Mouse (Mus musculus): ENCODE results near the gene Pnpla6. TPM values are rescaled to one million over a fixed set of nuclear protein-coding genes. Genes with fewer than 3 reads are reported as not detected.
A peak's percentile ranks its signal among the peaks of the same experiment; 100 is the strongest.

Gene Pnpla6
- polyA plus RNA-seq (2015; fragmentation: Nextera tagmentation; extraction: Ambion mirVana) = 6.4 TPM in 2 replicates

DNA sequence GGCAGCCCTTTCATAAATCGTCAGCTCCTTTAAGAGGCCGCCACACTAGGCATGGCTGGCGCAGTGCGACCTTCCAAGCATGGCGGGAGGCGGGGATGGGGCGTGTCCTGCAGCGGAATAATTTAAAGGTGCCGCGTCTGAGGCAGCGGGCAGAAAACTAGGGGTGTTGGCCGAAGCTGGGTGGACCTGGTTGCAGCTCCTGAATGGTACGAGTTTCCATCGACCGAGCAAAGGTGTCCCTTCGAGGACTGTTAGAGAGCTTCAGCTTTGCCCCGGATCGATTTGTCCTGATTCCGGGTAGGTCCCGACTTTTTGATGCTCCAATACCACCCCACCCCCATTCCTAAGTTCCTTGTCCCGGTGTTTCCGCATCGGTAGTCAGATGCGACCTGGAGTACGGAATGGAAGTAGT, at the start of gene Pnpla6:
Gene Pnpla6, plus strand, starts transcription at position 125 of the 412 bp plus-strand sequence.
- DNase-seq (peak; percentile 91), ATAC-seq (peak; percentile 69)
- H3K27ac ChIP-seq (ENCODE audit: low read depth) = peak within 1 kb of the TSS; percentile 76
- H3K9me3 ChIP-seq (ENCODE audit: low read length) = no peaks in the 10 kb centered on the region
- peaks cover 20% of the 10 kb centered on the region for H3K36me3 ChIP-seq (replicated peaks; ENCODE audit: insufficient read depth, low read length)
- peak within 1 kb of the TSS; percentile 78 for H3K9ac ChIP-seq (replicated peaks)
- TF ChIP-seq EP300 (IDR thresholded peaks at IDR 0.05; ENCODE audit: low read depth) (no peak), CTCF (IDR thresholded peaks at IDR 0.05; ENCODE audit: low read depth) (no peak)
- 1% methylated on average over 25 of the region's 25 CpGs for WGBS (ENCODE audit: insufficient replicate concordance)
- peaks cover 10% of the 10 kb centered on the region for H3K4me1 ChIP-seq (ENCODE audit: insufficient read depth)
- H3K4me2 ChIP-seq (ENCODE audit: low read depth, low read length) = peak within 1 kb of the TSS; percentile 90
- H3K4me3 ChIP-seq (ENCODE audit: low read depth, low read length) = peak within 1 kb of the TSS; percentile 74
- no peaks in the 10 kb centered on the region for H3K27me3 ChIP-seq (ENCODE audit: insufficient read depth, low read length)

DNA sequence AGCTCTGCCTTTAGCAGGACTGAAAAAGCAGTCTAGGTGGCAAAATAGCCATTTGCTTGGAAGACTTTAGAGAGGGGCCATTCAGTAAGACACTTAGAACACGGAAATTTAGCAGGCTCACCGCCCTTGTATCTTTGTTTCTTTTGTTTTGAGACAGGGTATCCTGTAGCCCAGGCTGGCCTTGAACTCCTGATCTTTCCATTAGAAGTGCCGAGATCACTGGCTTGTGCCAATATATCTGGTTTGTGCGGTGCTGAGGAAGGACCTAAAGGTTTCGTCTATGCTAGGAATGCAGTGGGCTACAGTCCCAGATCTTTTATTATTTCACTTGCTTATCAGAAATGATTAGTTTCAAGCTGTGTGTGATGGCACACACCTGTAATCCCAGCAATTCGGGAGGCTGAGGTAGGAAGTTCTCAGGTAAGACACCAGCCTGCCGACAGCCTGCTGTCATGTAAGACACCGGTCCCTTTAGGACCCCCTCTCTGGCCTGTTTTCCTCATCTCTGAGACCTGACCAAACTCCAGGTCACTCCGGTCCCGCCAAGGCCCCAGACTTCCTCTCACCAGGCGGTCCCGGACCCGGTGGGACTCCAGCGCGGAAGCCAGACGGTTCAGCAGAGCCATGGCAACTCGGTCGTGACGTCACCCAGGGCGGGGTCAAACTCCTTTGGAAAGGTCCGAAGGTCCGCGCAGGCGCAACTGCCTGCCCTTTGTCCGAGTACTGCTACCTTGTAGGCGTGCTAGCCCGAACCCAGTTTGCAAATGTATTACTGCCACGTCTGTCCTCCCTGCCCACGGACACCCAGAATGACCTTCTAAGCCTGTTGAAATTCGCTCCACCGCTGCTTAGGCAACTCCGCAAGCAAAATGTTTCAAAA, 47.9 kb upstream of the Pnpla6 start, which contains the start of gene Pex11g:
Gene Pex11g, minus strand, starts transcription at position 675 of the 880 bp plus-strand sequence.
- H3K4me2 ChIP-seq (ENCODE audit: low read depth, low read length) = peak within 1 kb of the TSS; percentile 78
- H3K27ac ChIP-seq (ENCODE audit: low read depth) = peak within 1 kb of the TSS; percentile 88
- peaks cover 6% of the 10 kb centered on the region; the same call in 1 of the 2 replicates for H3K4me1 ChIP-seq (ENCODE audit: insufficient read depth)
- TF ChIP-seq EP300 (IDR thresholded peaks at IDR 0.05; ENCODE audit: low read depth) = peak; percentile 66
- TF ChIP-seq CTCF (IDR thresholded peaks at IDR 0.05; ENCODE audit: low read depth) = no peak
- no peaks in the 10 kb centered on the region for H3K9me3 ChIP-seq (ENCODE audit: low read length)
- DNase-seq = peak; percentile 98
- peak; percentile 94 for ATAC-seq
- no peaks in the 10 kb centered on the region for H3K27me3 ChIP-seq (ENCODE audit: insufficient read depth, low read length)
- peak within 1 kb of the TSS; percentile 53 for H3K4me3 ChIP-seq (ENCODE audit: low read depth, low read length)
- no peaks in the 10 kb centered on the region for H3K36me3 ChIP-seq (replicated peaks; ENCODE audit: insufficient read depth, low read length)
- H3K9ac ChIP-seq (replicated peaks) = peak within 1 kb of the TSS; percentile 71
- 4% methylated on average over 32 of the region's 32 CpGs for WGBS (ENCODE audit: insufficient replicate concordance)

DNA sequence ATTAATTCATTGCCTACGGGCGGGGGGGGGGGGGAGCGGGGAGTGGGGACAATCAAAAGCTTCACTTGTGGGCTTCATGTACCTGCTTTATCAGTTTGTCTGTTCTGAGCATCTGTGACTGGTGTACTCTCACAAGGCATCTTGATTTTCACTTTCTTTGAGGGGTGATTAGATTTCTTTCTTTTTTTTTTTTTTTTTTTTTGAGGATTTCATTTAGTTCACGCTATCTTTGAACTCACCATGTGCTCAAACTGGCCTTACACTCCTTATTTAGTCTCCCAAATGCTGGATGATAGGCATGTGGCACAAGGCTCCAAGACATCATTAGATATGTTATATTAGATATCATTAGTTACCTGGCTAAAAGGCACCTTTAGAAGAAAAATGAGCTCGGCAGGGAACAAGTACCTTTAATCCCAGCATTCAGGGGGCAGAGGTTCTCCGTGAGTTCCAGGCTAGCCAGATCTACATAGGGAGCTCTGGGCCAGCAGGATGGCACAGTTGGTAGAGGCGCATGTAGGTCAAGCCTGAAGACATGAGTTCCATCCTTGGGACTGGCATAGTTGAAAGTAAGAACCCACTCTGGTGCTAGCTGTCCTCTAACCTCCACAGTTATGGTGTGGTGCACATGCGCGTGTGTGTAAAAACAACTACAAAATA, 47.2 kb upstream of the Pnpla6 start:
- Histone ChIP-seq H3K27me3 (ENCODE audit: insufficient read depth, low read length) (no peaks in the 10 kb centered on the region), H3K9me3 (ENCODE audit: low read length) (no peaks in the 10 kb centered on the region), H3K4me2 (ENCODE audit: low read depth, low read length) (peak overlapping the region; percentile 78), H3K4me1 (ENCODE audit: insufficient read depth) (peaks cover 6% of the 10 kb centered on the region; the same call in 1 of the 2 replicates), H3K36me3 (replicated peaks; ENCODE audit: insufficient read depth, low read length) (no peaks in the 10 kb centered on the region), H3K4me3 (ENCODE audit: low read depth, low read length) (peak overlapping the region; percentile 53), H3K9ac (replicated peaks) (peak overlapping the region; percentile 71), H3K27ac (ENCODE audit: low read depth) (peak overlapping the region; percentile 88)
- ATAC-seq (no peak), DNase-seq (no peak)
- WGBS (ENCODE audit: insufficient replicate concordance) = 45% methylated on average over 9 of the region's 9 CpGs
- TF ChIP-seq CTCF (IDR thresholded peaks at IDR 0.05; ENCODE audit: low read depth) = no peak
- no peak for TF ChIP-seq EP300 (IDR thresholded peaks at IDR 0.05; ENCODE audit: low read depth)

DNA sequence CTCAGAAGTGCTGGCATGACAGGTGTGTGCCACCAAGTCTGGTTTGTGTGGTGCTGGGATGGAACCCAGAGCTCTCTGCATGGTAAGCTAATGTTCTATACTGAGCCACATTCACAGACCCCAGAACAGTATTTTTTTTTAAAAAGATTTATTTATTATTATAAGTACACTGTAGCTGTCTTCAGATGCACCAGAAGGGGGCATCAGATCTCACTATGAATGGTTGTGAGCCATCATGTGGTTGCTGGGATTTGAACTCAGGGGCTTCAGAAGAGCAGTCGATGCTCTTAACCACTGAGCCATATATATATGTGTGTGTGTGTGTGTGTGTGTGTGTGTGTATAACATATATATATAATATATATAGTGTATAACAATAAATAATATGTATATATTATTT, 46.3 kb upstream of the Pnpla6 start:
- Histone ChIP-seq H3K4me1 (ENCODE audit: insufficient read depth) (peaks cover 6% of the 10 kb centered on the region; the same call in 1 of the 2 replicates), H3K9me3 (ENCODE audit: low read length) (no peaks in the 10 kb centered on the region), H3K36me3 (replicated peaks; ENCODE audit: insufficient read depth, low read length) (no peaks in the 10 kb centered on the region), H3K27me3 (ENCODE audit: insufficient read depth, low read length) (no peaks in the 10 kb centered on the region), H3K27ac (ENCODE audit: low read depth) (0 out of 2 replicates have a peak overlapping the region, but pooled peaks have one; percentile 88), H3K9ac (replicated peaks) (no peak overlapping the region), H3K4me3 (ENCODE audit: low read depth, low read length) (no peak overlapping the region), H3K4me2 (ENCODE audit: low read depth, low read length) (no peak overlapping the region)
- DNase-seq (no peak), ATAC-seq (no peak)
- TF ChIP-seq CTCF (IDR thresholded peaks at IDR 0.05; ENCODE audit: low read depth) (no peak), EP300 (IDR thresholded peaks at IDR 0.05; ENCODE audit: low read depth) (no peak)
- 74% methylated on average over 1 of the region's 1 CpGs for WGBS (ENCODE audit: insufficient replicate concordance)

DNA sequence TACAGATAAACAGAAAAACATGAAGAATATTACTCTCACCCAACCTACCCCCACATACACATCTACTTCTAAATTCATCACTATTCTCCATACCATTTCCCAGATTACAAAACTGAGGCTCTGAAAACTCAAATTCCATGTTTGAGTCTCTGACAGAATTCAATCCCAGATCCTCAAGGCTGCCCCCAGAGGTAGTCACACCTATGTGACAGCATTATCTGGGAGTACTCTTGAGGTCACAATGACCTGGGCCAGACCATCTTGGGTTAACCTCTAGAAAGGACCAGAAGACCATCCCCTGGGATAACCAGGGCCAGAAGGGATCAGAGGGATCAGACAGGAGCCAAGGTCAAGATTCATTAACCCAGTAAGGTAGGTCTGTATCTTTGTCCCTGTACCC, 44.6 kb upstream of the Pnpla6 start, which contains the start of gene Tex45:
Gene Tex45, plus strand, starts transcription at position 301 of the 400 bp plus-strand sequence.
- H3K4me1 ChIP-seq (ENCODE audit: insufficient read depth) = peaks cover 6% of the 10 kb centered on the region; the same call in 1 of the 2 replicates
- no peak within 1 kb of the TSS for H3K27ac ChIP-seq (ENCODE audit: low read depth)
- H3K36me3 ChIP-seq (replicated peaks; ENCODE audit: insufficient read depth, low read length) = no peaks in the 10 kb centered on the region
- no peak within 1 kb of the TSS for H3K4me3 ChIP-seq (ENCODE audit: low read depth, low read length)
- TF ChIP-seq EP300 (IDR thresholded peaks at IDR 0.05; ENCODE audit: low read depth) (no peak), CTCF (IDR thresholded peaks at IDR 0.05; ENCODE audit: low read depth) (no peak)
- H3K4me2 ChIP-seq (ENCODE audit: low read depth, low read length) = no peak within 1 kb of the TSS
- ATAC-seq (no peak), DNase-seq (no peak)
- no peak within 1 kb of the TSS for H3K9ac ChIP-seq (replicated peaks)
- H3K9me3 ChIP-seq (ENCODE audit: low read length) = no peaks in the 10 kb centered on the region
- no peaks in the 10 kb centered on the region for H3K27me3 ChIP-seq (ENCODE audit: insufficient read depth, low read length)

All from liver, postnatal 0 days (tissue).